Mouse (Mus musculus) hindbrain, embryonic 14.5 days (tissue): ENCODE data around the gene Fam163b. TPM values are rescaled to one million over a fixed set of nuclear protein-coding genes. Genes with fewer than 3 reads are reported as not detected.

Experiments
- ATAC-seq: fragments of 200-750 bp; cut with Nextera tagmentation; 2 replicates; pipeline ENCODE4 v1.8.0; 2017; ENCODE audit warnings: moderate number of reproducible peaks, mild to moderate bottlenecking, moderate TSS enrichment, moderate library complexity; ENCODE audit not compliant: low FRiP score
- DNase-seq: peaks from one replicate; pipeline ENCODE4 v3.0.0-alpha.2; 2015; ENCODE audit warnings: low spot score
- H3K27ac ChIP-seq: fragments of 300-500 bp; sonication (generic); 2 replicates; pipeline ENCODE4 v1.5.1; 2014; ENCODE audit warnings: mild to moderate bottlenecking, moderate library complexity
- H3K27me3 ChIP-seq: fragments of 300-500 bp; sonication (generic); 2 replicates; pipeline ENCODE4 v1.6.1; 2014; ENCODE audit warnings: mild to moderate bottlenecking, low read length, mixed read lengths; ENCODE audit not compliant: control insufficient read depth, insufficient read depth
- H3K36me3 ChIP-seq: fragments of 300-500 bp; sonication (generic); replicated peaks from 2 replicates; pipeline ENCODE4 v1.6.1; 2014; ENCODE audit not compliant: control insufficient read depth, insufficient read depth
- H3K4me1 ChIP-seq: fragments of 300-500 bp; sonication (generic); replicated peaks from 2 replicates; pipeline ENCODE4 v1.6.1; 2014; ENCODE audit warnings: antibody characterized with exemption, low read length, mixed read lengths; ENCODE audit not compliant: control insufficient read depth, insufficient read depth
- H3K4me2 ChIP-seq: fragments of 300-500 bp; sonication (generic); replicated peaks from 2 replicates; pipeline ENCODE4 v1.6.1; 2014; ENCODE audit warnings: mild to moderate bottlenecking, moderate library complexity
- H3K4me3 ChIP-seq: fragments of 300-500 bp; sonication (generic); replicated peaks from 2 replicates; pipeline ENCODE4 v1.5.1; 2014; ENCODE audit warnings: mild to moderate bottlenecking, low read length
- H3K9ac ChIP-seq: fragments of 300-500 bp; sonication (generic); 2 replicates; pipeline ENCODE4 v1.6.1; 2014
- H3K9me3 ChIP-seq: fragments of 300-500 bp; sonication (generic); 2 replicates; pipeline ENCODE4 v1.6.1; 2016; ENCODE audit warnings: low read length; ENCODE audit not compliant: control insufficient read depth
- WGBS: fragments of 180-500 bp; shearing (Covaris S2); extraction: QIAGEN DNeasy Blood & Tissue Kit; methylation state at CpG from one replicate; pipeline ENCODE4 v1.1.7; 2014; 5-methylcytosine and 5-hydroxymethylcytosine counted together
- polyA plus RNA-seq: library from polyadenylated mRNA; unstranded; fragments of >200 nt; fragmentation: Nextera tagmentation; extraction: Ambion mirVana; gene quantifications from 2 replicates; pipeline ENCODE4 v1.2.1, GENCODE M21; 2014

The Fam163b gene
- polyA plus RNA-seq, 1 experiment from 2014 or later, result 7.9 TPM

DNA sequence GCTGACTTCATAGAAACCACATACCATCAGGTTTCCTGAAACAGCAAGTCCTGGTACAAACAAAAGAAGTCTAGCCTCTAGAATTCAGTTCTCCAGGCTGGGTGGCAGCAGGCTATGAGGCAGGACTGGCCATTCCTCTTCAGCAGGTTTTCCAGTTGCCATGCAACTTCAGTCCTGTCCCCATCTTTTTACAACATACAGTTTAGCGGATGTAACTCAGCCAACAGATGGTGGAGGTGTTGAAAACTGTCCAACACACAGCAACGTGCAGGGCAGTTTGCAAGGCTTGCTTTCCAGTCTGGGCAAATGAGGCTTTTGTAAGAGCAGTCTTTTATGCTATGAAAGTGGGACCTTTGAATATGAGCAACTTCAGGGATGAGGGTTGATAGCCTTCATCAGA, 2.7 kb upstream of the Fam163b start:
- Histone ChIP-seq H3K36me3 (no peaks in the 10 kb centered on the region), H3K4me3 (no peak overlapping the region), H3K27me3 (peaks cover 15% of the 10 kb centered on the region), H3K4me1 (peaks cover 6% of the 10 kb centered on the region; the same call in 1 of the 2 replicates), H3K27ac (no peak overlapping the region), H3K9me3 (no peaks in the 10 kb centered on the region), H3K9ac (no peak overlapping the region), H3K4me2 (no peak overlapping the region)
- ATAC-seq (no peak), DNase-seq (no peak)
- WGBS, result 68% methylated on average over 2 of the region's 2 CpGs

GRCm38 (mm10) chr2:27138356-27138755, 3.9 kb downstream of the Fam163b start:
- Histone ChIP-seq H3K9ac (no peak overlapping the region), H3K27ac (no peak overlapping the region), H3K4me1 (peaks cover 6% of the 10 kb centered on the region; the same call in 1 of the 2 replicates), H3K36me3 (no peaks in the 10 kb centered on the region), H3K27me3 (peaks cover 15% of the 10 kb centered on the region), H3K9me3 (no peaks in the 10 kb centered on the region), H3K4me2 (no peak overlapping the region), H3K4me3 (no peak overlapping the region)
- 76% methylated on average over 4 of the region's 4 CpGs for WGBS
- no peak for ATAC-seq
- no peak for DNase-seq

GRCm38 (mm10) chr2:27136789-27137188, 5.5 kb downstream of the Fam163b start:
- ATAC-seq, result no peak
- Histone ChIP-seq H3K4me2 (no peak overlapping the region), H3K36me3 (no peaks in the 10 kb centered on the region), H3K9me3 (no peaks in the 10 kb centered on the region), H3K4me3 (no peak overlapping the region), H3K4me1 (0 out of 2 replicates have a peak, but pooled peaks cover 1% of the 10 kb centered on the region), H3K9ac (no peak overlapping the region), H3K27ac (no peak overlapping the region), H3K27me3 (peaks cover 11% of the 10 kb centered on the region)
- no peak for DNase-seq
- 78% methylated on average over 1 of the region's 1 CpGs for WGBS

- Histone ChIP-seq H3K9ac (no peak overlapping the region), H3K4me2 (no peak overlapping the region), H3K36me3 (no peaks in the 10 kb centered on the region), H3K27ac (no peak overlapping the region), H3K4me3 (no peak overlapping the region), H3K9me3 (no peaks in the 10 kb centered on the region), H3K27me3 (peaks cover 7% of the 10 kb centered on the region), H3K4me1 (no peaks in the 10 kb centered on the region)
- ATAC-seq, result no peak
- WGBS, result 76% methylated on average over 3 of the region's 3 CpGs
- no peak for DNase-seq
These were observed 6.0 kb downstream of the Fam163b start for GRCm38 (mm10) chr2:27136336-27136735.

- DNase-seq (no peak), ATAC-seq (no peak)
- Histone ChIP-seq H3K4me2 (no peak overlapping the region), H3K9me3 (no peaks in the 10 kb centered on the region), H3K27ac (no peak overlapping the region), H3K9ac (no peak overlapping the region), H3K36me3 (no peaks in the 10 kb centered on the region), H3K4me1 (no peaks in the 10 kb centered on the region), H3K4me3 (no peak overlapping the region), H3K27me3 (peaks cover 5% of the 10 kb centered on the region; the same call in 1 of the 2 replicates)
- 84% methylated on average over 5 of the region's 5 CpGs for WGBS
These were observed 6.4 kb downstream of the Fam163b start for GRCm38 (mm10) chr2:27135935-27136334.

DNA sequence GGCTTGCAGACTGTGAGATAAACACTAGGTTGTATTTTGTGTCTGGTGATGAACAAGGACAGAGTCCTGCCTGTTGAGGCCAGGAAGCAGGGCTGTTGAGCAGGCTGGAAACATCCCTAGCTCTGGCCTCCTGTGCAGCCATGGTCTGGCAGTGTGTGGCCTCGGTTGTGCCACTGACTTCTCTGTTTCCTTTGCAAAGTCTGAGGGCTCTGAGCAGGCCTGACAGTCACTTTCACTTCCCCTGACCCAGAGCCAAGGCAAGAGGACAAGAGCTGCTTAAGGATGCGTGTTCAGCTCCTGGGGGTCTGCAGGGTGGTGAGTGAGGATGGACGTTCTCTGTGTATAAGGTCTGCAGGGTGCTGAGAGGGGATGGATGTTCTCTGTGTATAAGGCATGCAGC, 13.3 kb downstream of the Fam163b start:
- H3K9me3 ChIP-seq, result no peaks in the 10 kb centered on the region
- ATAC-seq (no peak), DNase-seq (no peak)
- no peaks in the 10 kb centered on the region for H3K36me3 ChIP-seq
- no peak overlapping the region for H3K9ac ChIP-seq
- no peak overlapping the region for H3K27ac ChIP-seq
- 69% methylated on average over 3 of the region's 3 CpGs for WGBS
- H3K4me1 ChIP-seq, result no peaks in the 10 kb centered on the region
- H3K4me2 ChIP-seq, result no peak overlapping the region
- no peaks in the 10 kb centered on the region for H3K27me3 ChIP-seq
- H3K4me3 ChIP-seq, result no peak overlapping the region

DNA sequence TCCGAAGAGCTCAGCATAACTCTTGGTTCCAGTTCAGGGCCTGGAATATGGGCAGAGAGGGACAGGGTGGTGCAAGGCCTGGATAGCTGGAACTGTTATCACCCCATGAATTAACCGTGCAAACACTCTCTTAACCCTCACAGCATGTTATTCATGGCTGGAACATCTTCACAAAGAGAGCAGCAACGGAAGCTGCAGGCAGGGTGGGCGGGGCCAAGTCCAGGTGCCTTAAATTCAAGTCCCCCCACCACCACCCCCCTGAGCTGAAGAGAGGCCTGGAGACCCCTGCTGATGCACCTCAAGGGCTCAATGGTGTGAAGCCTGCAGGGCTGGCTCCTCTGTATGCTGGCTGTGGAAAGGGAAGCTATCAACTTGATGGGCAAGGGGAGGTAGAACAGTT, 15.8 kb downstream of the Fam163b start:
- 54% methylated on average over 4 of the region's 4 CpGs for WGBS
- no peak for DNase-seq
- H3K36me3 ChIP-seq, result no peaks in the 10 kb centered on the region

DNA sequence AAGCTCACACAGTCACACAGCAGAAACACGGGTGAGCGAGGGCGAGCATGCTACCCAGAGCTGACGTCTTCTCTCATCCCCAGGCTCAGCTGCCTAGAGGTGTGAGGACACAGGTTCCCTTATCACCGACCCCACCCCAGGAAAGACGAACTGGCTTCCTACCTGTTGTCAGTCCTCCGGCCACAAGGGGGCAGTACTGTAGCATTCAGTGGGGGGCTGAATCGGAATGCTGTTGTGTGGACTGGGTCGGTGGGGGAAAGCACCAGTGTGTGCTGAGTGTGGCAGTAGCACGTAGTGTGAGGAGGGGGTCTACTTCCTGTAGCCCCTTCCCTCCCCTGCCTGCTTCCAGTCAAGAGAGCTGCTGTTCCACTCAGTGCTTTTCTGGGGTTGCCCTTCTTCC, 16.3 kb downstream of the Fam163b start:
- H3K27me3 ChIP-seq, result no peaks in the 10 kb centered on the region
- no peaks in the 10 kb centered on the region for H3K9me3 ChIP-seq
- DNase-seq (no peak), ATAC-seq (no peak)
- peaks cover 21% of the 10 kb centered on the region for H3K4me1 ChIP-seq
- H3K9ac ChIP-seq, result no peak overlapping the region
- H3K4me2 ChIP-seq, result no peak overlapping the region
- 49% methylated on average over 10 of the region's 10 CpGs for WGBS
- no peaks in the 10 kb centered on the region for H3K36me3 ChIP-seq
- H3K4me3 ChIP-seq, result no peak overlapping the region
- no peak overlapping the region for H3K27ac ChIP-seq

More for the DNA sequence above, 15.8 kb downstream of the Fam163b start:
- no peaks in the 10 kb centered on the region for H3K9me3 ChIP-seq
- H3K4me1 ChIP-seq, result peaks cover 19% of the 10 kb centered on the region
- no peak for ATAC-seq
- no peak overlapping the region for H3K4me2 ChIP-seq
- no peak overlapping the region for H3K9ac ChIP-seq
- no peaks in the 10 kb centered on the region for H3K27me3 ChIP-seq
- no peak overlapping the region for H3K4me3 ChIP-seq
- no peak overlapping the region for H3K27ac ChIP-seq

DNA sequence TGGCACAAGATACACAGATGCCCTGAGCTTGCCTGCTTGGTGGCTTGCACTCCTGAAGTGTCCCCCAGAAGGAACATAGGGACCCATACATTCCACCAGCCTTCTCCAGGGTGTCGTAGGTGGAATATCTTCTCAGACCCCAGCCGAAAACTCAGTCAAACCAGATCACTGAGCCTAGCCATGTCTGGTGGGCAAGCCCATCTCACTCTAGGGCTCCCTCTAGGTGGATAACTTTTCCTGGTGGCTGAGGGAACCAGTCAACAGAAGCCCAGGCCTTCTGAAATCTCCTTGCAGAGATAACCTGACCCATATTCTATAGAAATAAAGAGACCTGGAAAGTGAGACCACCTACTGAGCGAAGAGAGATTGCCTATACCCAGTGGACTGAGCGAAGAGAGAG, 19.2 kb downstream of the Fam163b start:
- WGBS, result 83% methylated on average over 4 of the region's 4 CpGs

DNA sequence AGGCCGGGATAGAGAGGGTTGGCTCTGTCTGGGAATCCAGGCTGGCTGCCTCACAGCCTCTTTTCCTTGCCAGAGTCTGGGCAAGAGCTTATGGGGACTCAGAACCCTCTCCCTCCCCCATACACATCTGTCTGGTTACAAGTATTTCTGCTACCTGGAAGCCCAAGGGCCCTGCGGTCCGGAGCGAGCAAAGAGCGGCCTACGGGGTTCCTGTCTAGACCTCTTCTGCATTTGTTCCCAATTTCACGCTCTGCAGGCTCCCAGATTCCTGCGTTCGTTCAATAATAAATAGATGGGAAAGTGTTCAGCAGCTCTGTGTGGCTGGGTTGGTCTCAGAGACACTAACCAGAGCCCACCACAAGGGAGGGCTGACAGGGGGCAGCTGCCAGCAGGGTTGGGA, 19.7 kb downstream of the Fam163b start:
- WGBS, result 21% methylated on average over 9 of the region's 9 CpGs
- Histone ChIP-seq H3K36me3 (no peaks in the 10 kb centered on the region), H3K4me3 (no peak overlapping the region), H3K27me3 (no peaks in the 10 kb centered on the region), H3K4me2 (no peak overlapping the region), H3K9ac (no peak overlapping the region), H3K9me3 (no peaks in the 10 kb centered on the region), H3K27ac (0 out of 2 replicates have a peak overlapping the region, but pooled peaks have one; percentile 30), H3K4me1 (peaks cover 21% of the 10 kb centered on the region)
- DNase-seq, result no peak
- ATAC-seq, result no peak

More for the DNA sequence above, 19.2 kb downstream of the Fam163b start:
- no peak overlapping the region for H3K9ac ChIP-seq
- no peak overlapping the region for H3K27ac ChIP-seq
- H3K36me3 ChIP-seq, result no peaks in the 10 kb centered on the region
- no peak overlapping the region for H3K4me2 ChIP-seq
- H3K9me3 ChIP-seq, result no peaks in the 10 kb centered on the region
- H3K4me1 ChIP-seq, result peaks cover 21% of the 10 kb centered on the region
- H3K4me3 ChIP-seq, result no peak overlapping the region
- DNase-seq (no peak), ATAC-seq (no peak)
- no peaks in the 10 kb centered on the region for H3K27me3 ChIP-seq
